Mouse (Mus musculus): Measurements from ENCODE around the gene Mydgf.

- TF ChIP-seq POLR2A (IDR thresholded peaks at IDR 0.05; ENCODE audit: insufficient read length, low read depth) (no peak), MYOG (IDR thresholded peaks at IDR 0.05; ENCODE audit: control insufficient read depth in 1 of 3, insufficient read depth in 1 of 3, insufficient read length in 2 of 3, low read depth in 2 of 3) (no peak)
Measured at GRCm38 (mm10) chr17:56217670-56218069, 34.0 kb upstream of the Mydgf start.
